In genomic region chr11:102652844-102653243, GRCm38 (mm10) we compare ENCODE assay signal across 10 mouse cellular contexts. TPM values are rescaled to one million over a fixed set of nuclear protein-coding genes. Genes with fewer than 3 reads are reported as not detected.
A peak's percentile ranks its signal among the peaks of the same experiment; 100 is the strongest.
DNase-seq lines count a peak whose midpoint lies in the region; ATAC-seq and TF ChIP-seq lines count a peak whose summit lies in the region.
"Had no signal": no experiment of that assay in that cellular context is flagged by ENCODE, and none has a peak within 500 bp of the region (broad histone marks: within the 10 kb centered on the region; RNA-seq: fewer than 3 reads in every experiment).

No protein-coding gene starts in this region.

- no peak overlapping the region for H3K27ac ChIP-seq in forebrain, postnatal 0 days (ENCODE audit: low read depth, low read length)
- no peak overlapping the region for H3K27ac ChIP-seq in forebrain, embryonic 15.5 days (replicated peaks)
- no peak overlapping the region for H3K27ac ChIP-seq in liver, adult 2 months (replicated peaks; ENCODE audit: insufficient read depth, low read depth, low read length)
- H3K27ac ChIP-seq in liver, embryonic 11.5 days (ENCODE audit: low read depth, low read length) = no peak overlapping the region
- H3K27ac ChIP-seq in limb, embryonic 10.5 days = no peak overlapping the region

- H3K4me1 ChIP-seq in forebrain, postnatal 0 days (ENCODE audit: insufficient read depth) = no peaks in the 10 kb centered on the region
- no peaks in the 10 kb centered on the region for H3K4me1 ChIP-seq in forebrain, embryonic 15.5 days
- no peaks in the 10 kb centered on the region for H3K4me1 ChIP-seq in liver, adult 2 months (ENCODE audit: control insufficient read depth, insufficient read depth, low read length)
- H3K4me1 ChIP-seq in liver, embryonic 11.5 days (replicated peaks; ENCODE audit: control insufficient read depth, insufficient read depth, low read length) = no peaks in the 10 kb centered on the region
- peaks cover 20% of the 10 kb centered on the region for H3K4me1 ChIP-seq in limb, embryonic 10.5 days

- ATAC-seq in forebrain, postnatal 0 days = no peak
- no peak for ATAC-seq in forebrain, embryonic 15.5 days (replicated peaks)
- ATAC-seq in liver, embryonic 11.5 days (replicated peaks; ENCODE audit: low FRiP score) = no peak
- no peak for ATAC-seq in inflammation-experienced regulatory T-cells, adult 6 months

- no peak overlapping the region for H3K4me2 ChIP-seq in forebrain, postnatal 0 days (ENCODE audit: low read depth)
- H3K4me2 ChIP-seq in forebrain, embryonic 15.5 days (replicated peaks) = no peak overlapping the region
- no peak overlapping the region for H3K4me2 ChIP-seq in liver, embryonic 11.5 days

- DNase-seq in forebrain, postnatal 0 days = peak; percentile 16
- no peak for DNase-seq in liver, adult 2 months (ENCODE audit: extremely low read depth, low read depth, low spot score)
- no peak for DNase-seq in liver, embryonic 11.5 days (ENCODE audit: low spot score)
- peak; percentile 55 for DNase-seq in ES-CJ7 (ENCODE audit: low read depth, low spot score)
- peak; percentile 60 for DNase-seq in limb, embryonic 10.5 days (ENCODE audit: low spot score)
- DNase-seq in spleen, adult 12 weeks (ENCODE audit: low spot score) = no peak
- DNase-seq: cerebellum, adult 11 months had no signal

- no peak overlapping the region for H3K4me3 ChIP-seq in forebrain, postnatal 0 days (ENCODE audit: low read depth, low read length)
- no peak overlapping the region for H3K4me3 ChIP-seq in forebrain, embryonic 15.5 days
- no peak overlapping the region for H3K4me3 ChIP-seq in liver, adult 2 months (ENCODE audit: insufficient read depth, low read depth, low read length)
- H3K4me3 ChIP-seq in liver, embryonic 11.5 days (ENCODE audit: low read depth, low read length) = no peak overlapping the region
- no peak overlapping the region for H3K4me3 ChIP-seq in limb, embryonic 10.5 days

- no peak for TF ChIP-seq POLR2A in liver, adult 2 months (IDR thresholded peaks at IDR 0.05; ENCODE audit: extremely low read depth, insufficient read depth, low read length)

- H3K79me2 ChIP-seq in liver, adult 2 months (ENCODE audit: control insufficient read depth, insufficient read depth, low read length) = no peaks in the 10 kb centered on the region

- H3K9me3 ChIP-seq in forebrain, postnatal 0 days (ENCODE audit: low read length) = no peaks in the 10 kb centered on the region
- no peaks in the 10 kb centered on the region for H3K9me3 ChIP-seq in forebrain, embryonic 15.5 days
- no peaks in the 10 kb centered on the region for H3K9me3 ChIP-seq in liver, embryonic 11.5 days (ENCODE audit: control insufficient read depth, low read length)
- no peaks in the 10 kb centered on the region for H3K9me3 ChIP-seq in limb, embryonic 10.5 days (replicated peaks)

- WGBS in forebrain, postnatal 0 days = 76% methylated on average over 3 of the region's 3 CpGs
- 78% methylated on average over 3 of the region's 3 CpGs for WGBS in forebrain, embryonic 15.5 days
- WGBS in liver, adult 2 months = 66% methylated on average over 3 of the region's 3 CpGs
- WGBS in liver, embryonic 11.5 days = 52% methylated on average over 3 of the region's 3 CpGs
- 75% methylated on average over 3 of the region's 3 CpGs for WGBS in limb, embryonic 10.5 days

- H3K36me3 ChIP-seq in forebrain, postnatal 0 days (ENCODE audit: insufficient read depth) = no peaks in the 10 kb centered on the region
- H3K36me3 ChIP-seq in forebrain, embryonic 15.5 days = no peaks in the 10 kb centered on the region
- no peaks in the 10 kb centered on the region for H3K36me3 ChIP-seq in liver, adult 2 months (ENCODE audit: control insufficient read depth, insufficient read depth, low read length)
- H3K36me3 ChIP-seq in liver, embryonic 11.5 days (ENCODE audit: control insufficient read depth, insufficient read depth, low read length) = no peaks in the 10 kb centered on the region
- H3K36me3 ChIP-seq in limb, embryonic 10.5 days = no peaks in the 10 kb centered on the region

- no peak overlapping the region for H3K9ac ChIP-seq in forebrain, postnatal 0 days
- H3K9ac ChIP-seq in forebrain, embryonic 15.5 days (replicated peaks) = no peak overlapping the region
- H3K9ac ChIP-seq in liver, adult 2 months (ENCODE audit: low read depth, low read length) = no peak overlapping the region
- no peak overlapping the region for H3K9ac ChIP-seq in liver, embryonic 11.5 days (ENCODE audit: low read depth, low read length)

- peak; percentile 32 for TF ChIP-seq CTCF in forebrain, postnatal 0 days (IDR thresholded peaks at IDR 0.05; ENCODE audit: low read depth)
- TF ChIP-seq CTCF in liver, adult 2 months (IDR thresholded peaks at IDR 0.05; ENCODE audit: low read depth, low read length) = peak; percentile 42

- H3K27me3 ChIP-seq in forebrain, postnatal 0 days (ENCODE audit: insufficient read depth, low read length) = no peaks in the 10 kb centered on the region
- no peaks in the 10 kb centered on the region for H3K27me3 ChIP-seq in forebrain, embryonic 15.5 days
- H3K27me3 ChIP-seq in liver, adult 2 months (ENCODE audit: control insufficient read depth, insufficient read depth, low read length) = no peaks in the 10 kb centered on the region
- H3K27me3 ChIP-seq in liver, embryonic 11.5 days (replicated peaks; ENCODE audit: control insufficient read depth, insufficient read depth, low read length) = no peaks in the 10 kb centered on the region; the same call in 1 of the 2 replicates
- H3K27me3 ChIP-seq in limb, embryonic 10.5 days (ENCODE audit: low read depth, poor library complexity, severe bottlenecking) = no peaks in the 10 kb centered on the region

RNA-seq across cellular contexts. Expression of gene Meioc, which starts 10.7 kb away (rescaled TPM):
- not detected in 2 replicates for total RNA-seq in forebrain, postnatal 0 days (2014; rRNA removed)
- 0.08 and 0.10 TPM in 2 replicates for polyA plus RNA-seq in forebrain, postnatal 0 days (2015; fragmentation: Nextera tagmentation; extraction: Ambion mirVana)
- 0.08 and 0.10 TPM in 2 replicates for polyA plus RNA-seq in forebrain, embryonic 15.5 days (2015; fragmentation: Nextera tagmentation; extraction: Ambion mirVana)
- not detected in 2 replicates for total RNA-seq in liver, adult 2 months (2014; rRNA removed)
- not detected in 2 replicates for polyA plus RNA-seq in liver, adult 2 months (2012; rRNA removed)
- polyA plus RNA-seq in liver, embryonic 11.5 days (2014; fragmentation: Nextera tagmentation; extraction: Ambion mirVana) = 0.25 and 0.36 TPM in 2 replicates
- polyA plus RNA-seq in limb, embryonic 10.5 days (2016; fragmentation: Nextera tagmentation; extraction: Ambion mirVana) = 0.14 and 0.55 TPM in 2 replicates
- under 1 TPM in 2 of 3 experiments, not detected in 1; 0.08 to 0.20 TPM for polyA plus RNA-seq in inflammation-experienced regulatory T-cells, adult 6 months (2017; shearing (Covaris generic))
- total RNA-seq: left cerebral cortex, adult 18-20 months had no signal

RNA-seq across cellular contexts. Expression of gene Ccdc43, which starts 44.7 kb away (rescaled TPM):
- total RNA-seq in forebrain, postnatal 0 days (2014; rRNA removed) = 33.6 and 36.9 TPM in 2 replicates
- polyA plus RNA-seq in forebrain, postnatal 0 days (2015; fragmentation: Nextera tagmentation; extraction: Ambion mirVana) = 32.1 and 36.6 TPM in 2 replicates
- 44.9 and 48.3 TPM in 2 replicates for polyA plus RNA-seq in forebrain, embryonic 15.5 days (2015; fragmentation: Nextera tagmentation; extraction: Ambion mirVana)
- total RNA-seq in liver, adult 2 months (2014; rRNA removed) = 11.5 and 11.8 TPM in 2 replicates
- polyA plus RNA-seq in liver, adult 2 months (2012; rRNA removed) = 5.7 and 6.2 TPM in 2 replicates
- 39.9 and 42.5 TPM in 2 replicates for polyA plus RNA-seq in liver, embryonic 11.5 days (2014; fragmentation: Nextera tagmentation; extraction: Ambion mirVana)
- polyA plus RNA-seq in limb, embryonic 10.5 days (2016; fragmentation: Nextera tagmentation; extraction: Ambion mirVana) = 55.4 and 57.1 TPM in 2 replicates
- 10 to 100 TPM; 29.0 to 41.4 (median 40.1) TPM for polyA plus RNA-seq in inflammation-experienced regulatory T-cells, adult 6 months (2017; shearing (Covaris generic))

RNA-seq across cellular contexts. Expression of gene Fzd2, which starts 48.6 kb away (rescaled TPM):
- total RNA-seq in forebrain, postnatal 0 days (2014; rRNA removed) = 12.0 and 15.2 TPM in 2 replicates
- 4.5 and 4.6 TPM in 2 replicates for polyA plus RNA-seq in forebrain, postnatal 0 days (2015; fragmentation: Nextera tagmentation; extraction: Ambion mirVana)
- polyA plus RNA-seq in forebrain, embryonic 15.5 days (2015; fragmentation: Nextera tagmentation; extraction: Ambion mirVana) = 18.4 and 20.3 TPM in 2 replicates
- total RNA-seq in liver, adult 2 months (2014; rRNA removed) = 0.07 and 0.09 TPM in 2 replicates
- polyA plus RNA-seq in liver, adult 2 months (2012; rRNA removed) = 0.19 and 0.24 TPM in 2 replicates
- polyA plus RNA-seq in liver, embryonic 11.5 days (2014; fragmentation: Nextera tagmentation; extraction: Ambion mirVana) = 8.4 and 9.0 TPM in 2 replicates
- polyA plus RNA-seq in limb, embryonic 10.5 days (2016; fragmentation: Nextera tagmentation; extraction: Ambion mirVana) = 54.8 and 59.8 TPM in 2 replicates
- polyA plus RNA-seq in inflammation-experienced regulatory T-cells, adult 6 months (2017; shearing (Covaris generic)) = not detected

Comparison
In these comparisons a context has a peak if more than half of its experiments do, and no peak if none do; other contexts are left out.
1. DNase-seq: peak in forebrain, postnatal 0 days (single experiment), ES-CJ7 (single experiment) and limb, embryonic 10.5 days (single experiment); none in liver, adult 2 months (single experiment), liver, embryonic 11.5 days (single experiment) and spleen, adult 12 weeks (single experiment).